Mouse (Mus musculus): ENCODE results near the gene Grin2a.

GRCm38 (mm10) chr16:9737131-9737530 is 258.2 kb downstream of the Grin2a start:
- TF ChIP-seq POLR2A (IDR thresholded peaks at IDR 0.05; ENCODE audit: low read depth, low read length) (no peak), CTCF (conservative IDR thresholded peaks at IDR 0.05; ENCODE audit: insufficient read depth, insufficient read length, low read depth, low read length) (peak; percentile 40; the same call in 1 of the 2 replicates)
